Mouse (Mus musculus): ENCODE data around the gene Ttc28. TPM values are rescaled to one million over a fixed set of nuclear protein-coding genes. Genes with fewer than 3 reads are reported as not detected.

Gene Ttc28
- polyA plus RNA-seq, 1 experiment from 2014 or later: 0.85 TPM

- no peaks in the 10 kb centered on the region for H3K36me3 ChIP-seq (ENCODE audit: control insufficient read depth, insufficient read depth)
- peaks cover 31% of the 10 kb centered on the region for H3K27me3 ChIP-seq (ENCODE audit: control insufficient read depth, insufficient read depth, low read depth, low read length)
- no peaks in the 10 kb centered on the region for H3K9me3 ChIP-seq (replicated peaks; ENCODE audit: control insufficient read depth, low read length)
- no peaks in the 10 kb centered on the region for H3K4me1 ChIP-seq (ENCODE audit: control insufficient read depth, low read depth, low read length)
- no peak overlapping the region for H3K27ac ChIP-seq (ENCODE audit: low read length)
- under 1% methylated on average over 14 of the region's 14 CpGs for WGBS (ENCODE audit: insufficient replicate concordance)
- peak overlapping the region; percentile 48; the same call in 1 of the 2 replicates for H3K9ac ChIP-seq (ENCODE audit: low read depth, low read length)
- H3K4me2 ChIP-seq (ENCODE audit: low read depth, low read length): peak overlapping the region; percentile 74
- H3K4me3 ChIP-seq (ENCODE audit: low read depth, low read length): peak overlapping the region; percentile 59
- peak; percentile 60; the same call in 1 of the 2 replicates for ATAC-seq (ENCODE audit: low read depth)
Observed at GRCm38 (mm10) chr5:110979861-110980346, 100.3 kb downstream of the Ttc28 start.

- no peak overlapping the region for H3K4me3 ChIP-seq (ENCODE audit: low read depth, low read length)
- H3K9me3 ChIP-seq (replicated peaks; ENCODE audit: control insufficient read depth, low read length): no peaks in the 10 kb centered on the region
- H3K4me2 ChIP-seq (ENCODE audit: low read depth, low read length): peak overlapping the region; percentile 74; the same call in 1 of the 2 replicates
- H3K9ac ChIP-seq (ENCODE audit: low read depth, low read length): no peak overlapping the region
- no peaks in the 10 kb centered on the region for H3K36me3 ChIP-seq (ENCODE audit: control insufficient read depth, insufficient read depth)
- peaks cover 31% of the 10 kb centered on the region for H3K27me3 ChIP-seq (ENCODE audit: control insufficient read depth, insufficient read depth, low read depth, low read length)
- no peak overlapping the region for H3K27ac ChIP-seq (ENCODE audit: low read length)
- no peak for ATAC-seq (ENCODE audit: low read depth)
- 59% methylated on average over 5 of the region's 5 CpGs for WGBS (ENCODE audit: insufficient replicate concordance)
- H3K4me1 ChIP-seq (ENCODE audit: control insufficient read depth, low read depth, low read length): no peaks in the 10 kb centered on the region
Observed at GRCm38 (mm10) chr5:110980576-110980975, 101.0 kb downstream of the Ttc28 start.

GRCm38 (mm10) chr5:110982436-110982835 lies 102.8 kb downstream of the Ttc28 start:
- Histone ChIP-seq H3K4me3 (ENCODE audit: low read depth, low read length) (no peak overlapping the region), H3K9me3 (replicated peaks; ENCODE audit: control insufficient read depth, low read length) (no peaks in the 10 kb centered on the region), H3K36me3 (ENCODE audit: control insufficient read depth, insufficient read depth) (no peaks in the 10 kb centered on the region), H3K9ac (ENCODE audit: low read depth, low read length) (no peak overlapping the region), H3K4me1 (ENCODE audit: control insufficient read depth, low read depth, low read length) (no peaks in the 10 kb centered on the region), H3K27ac (ENCODE audit: low read length) (no peak overlapping the region), H3K4me2 (ENCODE audit: low read depth, low read length) (no peak overlapping the region), H3K27me3 (ENCODE audit: control insufficient read depth, insufficient read depth, low read depth, low read length) (peaks cover 31% of the 10 kb centered on the region)
- ATAC-seq (ENCODE audit: low read depth): no peak
- 57% methylated on average over 3 of the region's 3 CpGs for WGBS (ENCODE audit: insufficient replicate concordance)

GRCm38 (mm10) chr5:110984136-110984681 lies 104.6 kb downstream of the Ttc28 start:
- Histone ChIP-seq H3K27ac (ENCODE audit: low read length) (no peak overlapping the region), H3K4me1 (ENCODE audit: control insufficient read depth, low read depth, low read length) (no peaks in the 10 kb centered on the region), H3K36me3 (ENCODE audit: control insufficient read depth, insufficient read depth) (no peaks in the 10 kb centered on the region), H3K9ac (ENCODE audit: low read depth, low read length) (no peak overlapping the region), H3K27me3 (ENCODE audit: control insufficient read depth, insufficient read depth, low read depth, low read length) (peaks cover 20% of the 10 kb centered on the region), H3K4me2 (ENCODE audit: low read depth, low read length) (no peak overlapping the region), H3K9me3 (replicated peaks; ENCODE audit: control insufficient read depth, low read length) (no peaks in the 10 kb centered on the region), H3K4me3 (ENCODE audit: low read depth, low read length) (no peak overlapping the region)
- WGBS (ENCODE audit: insufficient replicate concordance): 65% methylated on average over 6 of the region's 6 CpGs
- no peak for ATAC-seq (ENCODE audit: low read depth)

GRCm38 (mm10) chr5:110996835-110997539 lies 117.4 kb downstream of the Ttc28 start:
- WGBS (ENCODE audit: insufficient replicate concordance): 73% methylated on average over 13 of the region's 13 CpGs
- H3K9me3 ChIP-seq (replicated peaks; ENCODE audit: control insufficient read depth, low read length): no peaks in the 10 kb centered on the region
- no peak overlapping the region for H3K27ac ChIP-seq (ENCODE audit: low read length)

GRCm38 (mm10) chr5:110997692-110998091 lies 118.1 kb downstream of the Ttc28 start:
- no peak overlapping the region for H3K4me2 ChIP-seq (ENCODE audit: low read depth, low read length)
- 66% methylated on average over 7 of the region's 7 CpGs for WGBS (ENCODE audit: insufficient replicate concordance)
- no peaks in the 10 kb centered on the region for H3K9me3 ChIP-seq (replicated peaks; ENCODE audit: control insufficient read depth, low read length)
- H3K4me1 ChIP-seq (ENCODE audit: control insufficient read depth, low read depth, low read length): no peaks in the 10 kb centered on the region
- no peak overlapping the region for H3K9ac ChIP-seq (ENCODE audit: low read depth, low read length)
- ATAC-seq (ENCODE audit: low read depth): no peak
- H3K36me3 ChIP-seq (ENCODE audit: control insufficient read depth, insufficient read depth): no peaks in the 10 kb centered on the region
- H3K27me3 ChIP-seq (ENCODE audit: control insufficient read depth, insufficient read depth, low read depth, low read length): no peaks in the 10 kb centered on the region
- H3K27ac ChIP-seq (ENCODE audit: low read length): no peak overlapping the region
- H3K4me3 ChIP-seq (ENCODE audit: low read depth, low read length): no peak overlapping the region

More at GRCm38 (mm10) chr5:110996835-110997539, 117.4 kb downstream of the Ttc28 start:
- Histone ChIP-seq H3K27me3 (ENCODE audit: control insufficient read depth, insufficient read depth, low read depth, low read length) (no peaks in the 10 kb centered on the region), H3K4me3 (ENCODE audit: low read depth, low read length) (no peak overlapping the region), H3K36me3 (ENCODE audit: control insufficient read depth, insufficient read depth) (no peaks in the 10 kb centered on the region), H3K4me2 (ENCODE audit: low read depth, low read length) (no peak overlapping the region), H3K9ac (ENCODE audit: low read depth, low read length) (no peak overlapping the region), H3K4me1 (ENCODE audit: control insufficient read depth, low read depth, low read length) (no peaks in the 10 kb centered on the region)
- no peak for ATAC-seq (ENCODE audit: low read depth)

GRCm38 (mm10) chr5:110998298-110998697 lies 118.7 kb downstream of the Ttc28 start:
- no peak overlapping the region for H3K4me2 ChIP-seq (ENCODE audit: low read depth, low read length)
- no peaks in the 10 kb centered on the region for H3K27me3 ChIP-seq (ENCODE audit: control insufficient read depth, insufficient read depth, low read depth, low read length)
- no peaks in the 10 kb centered on the region for H3K9me3 ChIP-seq (replicated peaks; ENCODE audit: control insufficient read depth, low read length)
- ATAC-seq (ENCODE audit: low read depth): no peak
- 42% methylated on average over 4 of the region's 4 CpGs for WGBS (ENCODE audit: insufficient replicate concordance)
- no peak overlapping the region for H3K9ac ChIP-seq (ENCODE audit: low read depth, low read length)
- no peak overlapping the region for H3K27ac ChIP-seq (ENCODE audit: low read length)
- H3K4me3 ChIP-seq (ENCODE audit: low read depth, low read length): no peak overlapping the region
- no peaks in the 10 kb centered on the region for H3K36me3 ChIP-seq (ENCODE audit: control insufficient read depth, insufficient read depth)
- H3K4me1 ChIP-seq (ENCODE audit: control insufficient read depth, low read depth, low read length): no peaks in the 10 kb centered on the region

GRCm38 (mm10) chr5:111000953-111001352 lies 121.3 kb downstream of the Ttc28 start:
- Histone ChIP-seq H3K36me3 (ENCODE audit: control insufficient read depth, insufficient read depth) (no peaks in the 10 kb centered on the region), H3K4me2 (ENCODE audit: low read depth, low read length) (no peak overlapping the region), H3K27me3 (ENCODE audit: control insufficient read depth, insufficient read depth, low read depth, low read length) (no peaks in the 10 kb centered on the region), H3K27ac (ENCODE audit: low read length) (no peak overlapping the region), H3K4me3 (ENCODE audit: low read depth, low read length) (no peak overlapping the region), H3K4me1 (ENCODE audit: control insufficient read depth, low read depth, low read length) (no peaks in the 10 kb centered on the region), H3K9ac (ENCODE audit: low read depth, low read length) (no peak overlapping the region), H3K9me3 (replicated peaks; ENCODE audit: control insufficient read depth, low read length) (no peaks in the 10 kb centered on the region)
- no peak for ATAC-seq (ENCODE audit: low read depth)
- WGBS (ENCODE audit: insufficient replicate concordance): 72% methylated on average over 5 of the region's 5 CpGs

GRCm38 (mm10) chr5:111003220-111003619 lies 123.6 kb downstream of the Ttc28 start:
- ATAC-seq (ENCODE audit: low read depth): no peak
- 60% methylated on average over 5 of the region's 5 CpGs for WGBS (ENCODE audit: insufficient replicate concordance)
- Histone ChIP-seq H3K36me3 (ENCODE audit: control insufficient read depth, insufficient read depth) (no peaks in the 10 kb centered on the region), H3K27ac (ENCODE audit: low read length) (no peak overlapping the region), H3K4me2 (ENCODE audit: low read depth, low read length) (no peak overlapping the region), H3K4me3 (ENCODE audit: low read depth, low read length) (no peak overlapping the region), H3K9ac (ENCODE audit: low read depth, low read length) (no peak overlapping the region), H3K27me3 (ENCODE audit: control insufficient read depth, insufficient read depth, low read depth, low read length) (no peaks in the 10 kb centered on the region), H3K9me3 (replicated peaks; ENCODE audit: control insufficient read depth, low read length) (no peaks in the 10 kb centered on the region), H3K4me1 (ENCODE audit: control insufficient read depth, low read depth, low read length) (no peaks in the 10 kb centered on the region)

All from liver, embryonic 16.5 days (tissue).